13 mouse cellular contexts compared by ENCODE assay signal in genomic region chr4:138553116-138553515, GRCm38 (mm10).
"Had no signal": no experiment of that assay in that cellular context is flagged by ENCODE, and none has a peak within 500 bp of the region (broad histone marks: within the 10 kb centered on the region; RNA-seq: fewer than 3 reads in every experiment).

No protein-coding gene starts in this region.

- DNase-seq: kidney, adult 18-20 months; kidney, postnatal 10 days; kidney, postnatal 4 days; liver; liver, embryonic 13.5 days; liver, postnatal 0 days; right cerebral cortex, postnatal 25 days; thymus, adult 18-20 months; thymus, postnatal 14 days had no signal

- H3K4me3 ChIP-seq: limb, embryonic 12.5 days; liver, embryonic 13.5 days; lung, embryonic 15.5 days; midbrain, embryonic 13.5 days; neural tube, embryonic 12.5 days had no signal

- H3K9me3 ChIP-seq: limb, embryonic 12.5 days; liver, embryonic 13.5 days; lung, embryonic 15.5 days; midbrain, embryonic 13.5 days; neural tube, embryonic 12.5 days had no signal

- H3K4me2 ChIP-seq: limb, embryonic 12.5 days; liver, embryonic 13.5 days; lung, embryonic 15.5 days; midbrain, embryonic 13.5 days; neural tube, embryonic 12.5 days had no signal

- H3K36me3 ChIP-seq: limb, embryonic 12.5 days; liver, embryonic 13.5 days; lung, embryonic 15.5 days; midbrain, embryonic 13.5 days; neural tube, embryonic 12.5 days had no signal

- ATAC-seq: liver, postnatal 0 days; midbrain, embryonic 13.5 days had no signal

- H3K9ac ChIP-seq: limb, embryonic 12.5 days; liver, embryonic 13.5 days; liver, postnatal 0 days; lung, embryonic 15.5 days; midbrain, embryonic 13.5 days; neural tube, embryonic 12.5 days had no signal

- H3K4me1 ChIP-seq: liver, embryonic 13.5 days had no signal

- H3K27ac ChIP-seq: limb, embryonic 12.5 days; liver, embryonic 13.5 days; lung, embryonic 15.5 days; midbrain, embryonic 13.5 days; neural tube, embryonic 12.5 days had no signal
